Mouse (Mus musculus) kidney, embryonic 14.5 days (tissue): ENCODE measurements at regions not wholly inside any gene's neighbourhood (a gene's known extent, or its start where the extent isn't known, plus 50 kb on each side); places are given as distances from the start of the nearest gene placed in this dataset.

Experiments
- ATAC-seq: fragments of 200-750 bp; cut with Nextera tagmentation; 2 replicates; pipeline ENCODE4 v1.8.0; 2017; ENCODE audit warnings: moderate number of reproducible peaks, mild to moderate bottlenecking, moderate TSS enrichment, moderate library complexity; ENCODE audit not compliant: low FRiP score, low TSS enrichment
- H3K27ac ChIP-seq: fragments of 300-500 bp; sonication (generic); 2 replicates; pipeline ENCODE4 v1.5.1; 2014; ENCODE audit warnings: low read depth, mild to moderate bottlenecking, low read length, moderate library complexity, mixed read lengths
- H3K27me3 ChIP-seq: fragments of 300-500 bp; sonication (generic); 2 replicates; pipeline ENCODE4 v1.6.1; 2014; ENCODE audit warnings: mild to moderate bottlenecking, low read length; ENCODE audit not compliant: control insufficient read depth, insufficient read depth
- H3K36me3 ChIP-seq: fragments of 300-500 bp; sonication (generic); 2 replicates; pipeline ENCODE4 v1.6.1; 2014; ENCODE audit warnings: low read length, mixed read lengths; ENCODE audit not compliant: control insufficient read depth, insufficient read depth
- H3K4me1 ChIP-seq: fragments of 300-500 bp; sonication (generic); 2 replicates; pipeline ENCODE4 v1.6.1; 2014; ENCODE audit warnings: low read length, mixed read lengths; ENCODE audit not compliant: control insufficient read depth, insufficient read depth
- H3K4me2 ChIP-seq: fragments of 300-500 bp; sonication (generic); replicated peaks from 2 replicates; pipeline ENCODE4 v1.6.1; 2014; ENCODE audit warnings: low read depth, mild to moderate bottlenecking, low read length
- H3K4me3 ChIP-seq: fragments of 300-500 bp; sonication (generic); 2 replicates; pipeline ENCODE4 v1.5.1; 2014; ENCODE audit warnings: mild to moderate bottlenecking, low read length
- H3K9ac ChIP-seq: fragments of 300-500 bp; sonication (generic); 2 replicates; pipeline ENCODE4 v1.6.1; 2014; ENCODE audit warnings: low read depth, mild to moderate bottlenecking, low read length, moderate library complexity
- H3K9me3 ChIP-seq: fragments of 300-500 bp; sonication (generic); 2 replicates; pipeline ENCODE4 v1.6.1; 2016; ENCODE audit warnings: low read length; ENCODE audit not compliant: control insufficient read depth
- WGBS: fragments of 180-500 bp; shearing (Covaris S2); extraction: QIAGEN DNeasy Blood & Tissue Kit; methylation state at CpG from one replicate; pipeline ENCODE4 v1.1.7; 2014; 5-methylcytosine and 5-hydroxymethylcytosine counted together

- Histone ChIP-seq H3K9me3 (no peaks in the 10 kb centered on the region), H3K27ac (no peak overlapping the region), H3K4me1 (no peaks in the 10 kb centered on the region), H3K36me3 (no peaks in the 10 kb centered on the region), H3K4me2 (no peak overlapping the region), H3K4me3 (no peak overlapping the region), H3K27me3 (no peaks in the 10 kb centered on the region), H3K9ac (no peak overlapping the region)
- no peak for ATAC-seq
- WGBS = 81% methylated on average over 5 of the region's 5 CpGs
Observed at GRCm38 (mm10) chr17:84896572-84896971, 60.0 kb upstream of the Ppm1b start.

DNA sequence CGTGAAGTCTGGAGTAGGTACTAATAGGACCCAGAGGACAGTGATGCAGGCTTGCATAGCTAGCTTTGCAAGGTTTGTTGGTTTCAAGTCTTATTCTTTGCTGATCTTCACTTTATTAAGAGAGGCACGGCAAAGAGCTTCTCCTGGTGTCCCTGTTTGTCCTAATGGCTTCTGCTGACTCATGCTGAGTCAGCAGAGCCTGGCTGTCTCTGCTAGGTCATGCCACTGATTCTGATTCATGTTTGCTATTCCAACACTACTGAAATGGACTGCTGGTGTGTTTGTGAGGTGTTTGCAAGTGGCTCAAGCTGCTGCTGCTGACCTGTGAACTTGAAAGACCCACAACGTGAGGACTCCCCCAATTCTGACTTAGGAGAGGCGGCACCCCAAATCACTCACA lies 58.1 kb upstream of the Ppm1b start:
- H3K27me3 ChIP-seq = no peaks in the 10 kb centered on the region
- 93% methylated on average over 4 of the region's 4 CpGs for WGBS
- H3K9me3 ChIP-seq = no peaks in the 10 kb centered on the region
- no peak overlapping the region for H3K4me3 ChIP-seq
- H3K36me3 ChIP-seq = no peaks in the 10 kb centered on the region
- H3K4me2 ChIP-seq = no peak overlapping the region
- H3K4me1 ChIP-seq = no peaks in the 10 kb centered on the region
- ATAC-seq = no peak
- no peak overlapping the region for H3K27ac ChIP-seq
- H3K9ac ChIP-seq = no peak overlapping the region

DNA sequence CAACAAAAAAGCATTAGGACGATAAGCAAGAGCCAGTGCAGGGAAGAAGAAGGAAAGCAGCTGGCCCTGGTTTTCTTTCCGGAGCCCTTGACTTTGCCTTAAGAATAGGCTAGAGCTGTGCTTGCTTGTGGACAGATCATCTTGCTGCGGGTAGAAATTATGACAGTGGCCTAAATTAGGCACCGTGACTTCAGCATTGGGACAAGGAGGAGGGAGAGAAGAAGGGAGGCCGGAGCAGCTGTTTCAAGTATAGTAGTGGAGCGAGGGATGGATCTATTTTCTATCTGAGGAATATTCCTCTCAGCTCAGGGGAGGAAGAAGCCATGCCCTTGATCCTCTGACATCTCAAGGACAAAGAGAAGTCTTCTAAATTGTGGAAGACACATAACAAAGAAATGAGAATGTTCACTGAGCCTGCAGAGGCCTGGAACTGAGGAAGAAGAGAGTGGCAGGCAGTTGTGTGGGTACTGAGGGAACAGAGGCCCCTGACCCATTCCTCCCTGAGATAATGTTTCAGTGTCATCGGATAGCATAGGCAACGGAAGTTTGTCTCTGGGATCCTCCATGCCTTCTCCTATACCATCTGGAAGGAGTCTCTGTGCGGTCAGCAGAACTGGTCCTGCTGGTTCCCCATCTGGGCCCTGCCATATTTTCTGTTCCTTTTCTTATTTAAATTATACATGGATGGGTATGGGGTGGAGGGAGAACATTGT lies 52.8 kb upstream of the Ppm1b start:
- H3K9ac ChIP-seq = no peak overlapping the region
- no peaks in the 10 kb centered on the region for H3K4me1 ChIP-seq
- peak overlapping the region; percentile 62; the same call in 1 of the 2 replicates for H3K27ac ChIP-seq
- 45% methylated on average over 9 of the region's 9 CpGs for WGBS
- no peaks in the 10 kb centered on the region for H3K9me3 ChIP-seq
- no peaks in the 10 kb centered on the region for H3K27me3 ChIP-seq
- ATAC-seq = peak; percentile 78
- H3K4me3 ChIP-seq = no peak overlapping the region
- H3K36me3 ChIP-seq = no peaks in the 10 kb centered on the region
- H3K4me2 ChIP-seq = no peak overlapping the region
